Mouse (Mus musculus) thymus, postnatal 25 days (tissue): ENCODE results near the gene Myod1.

Source experiments
- DNase-seq: peaks from one replicate; pipeline ENCODE4 v3.0.0; 2022

The Myod1 gene

GRCm38 (mm10) chr7:46417467-46417866 lies 41.2 kb downstream of the Myod1 start:
- no peak for DNase-seq

GRCm38 (mm10) chr7:46418102-46418622 lies 41.9 kb downstream of the Myod1 start:
- no peak for DNase-seq

- no peak for DNase-seq
Measured at GRCm38 (mm10) chr7:46421535-46421934, 45.3 kb downstream of the Myod1 start.

- no peak for DNase-seq
Measured at GRCm38 (mm10) chr7:46422052-46422763, 45.9 kb downstream of the Myod1 start.

GRCm38 (mm10) chr7:46422764-46423412 lies 46.6 kb downstream of the Myod1 start:
- peak; percentile 70 for DNase-seq

- no peak for DNase-seq
Measured at GRCm38 (mm10) chr7:46423951-46424350, 47.7 kb downstream of the Myod1 start.

- no peak for DNase-seq
Measured at GRCm38 (mm10) chr7:46425012-46425411, 48.7 kb downstream of the Myod1 start.
